Mouse (Mus musculus): ENCODE results near the gene S100a4. TPM values are rescaled to one million over a fixed set of nuclear protein-coding genes. Genes with fewer than 3 reads are reported as not detected.

Gene S100a4
- total and polyA plus RNA-seq, 3 experiments = 1.1 TPM; not detected in 2

GRCm38 (mm10) chr3:90600036-90600435 lies 3.5 kb upstream of the S100a4 start:
- dilution Hi-C loops (cut with MboI; ENCODE audit: extremely low pct_ligation_motif_present, extremely low pct_unique_long_range_greater_than_20kb, low sequenced_read_pairs) (no loop called here), in situ Hi-C loops (cut with MboI; ENCODE audit: low pct_ligation_motif_present, low pct_unique_long_range_greater_than_20kb, low sequenced_read_pairs) (no loop called here)
- H3K27me3 ChIP-seq (replicated peaks) = no peaks in the 10 kb centered on the region
- no peaks in the 10 kb centered on the region for H3K36me3 ChIP-seq (replicated peaks in 1 of 2; ENCODE audit: control insufficient read depth in 1 of 2, insufficient read depth in 1 of 2, low read length in 1 of 2)
- H3K27ac ChIP-seq (ENCODE audit: insufficient read depth, low read depth) = no peak overlapping the region
- no peak overlapping the region for H3K4me3 ChIP-seq (replicated peaks in 1 of 3; ENCODE audit: low read depth in 2 of 3, low read length in 2 of 3, poor library complexity in 1 of 3)
- no peaks in the 10 kb centered on the region for H3K79me2 ChIP-seq (replicated peaks; ENCODE audit: control insufficient read depth, extremely low read depth, insufficient read depth, poor library complexity, severe bottlenecking)
- no peak overlapping the region for H3K4me2 ChIP-seq (ENCODE audit: insufficient read depth, low read depth, poor library complexity, severe bottlenecking)
- H3K9me3 ChIP-seq (replicated peaks; ENCODE audit: low read length) = no peaks in the 10 kb centered on the region
- DNase-seq (ENCODE audit: extremely low read depth) = no peak
- no peak overlapping the region for H3K9ac ChIP-seq (ENCODE audit: insufficient read depth, low read depth)
- TF ChIP-seq TBP (conservative IDR thresholded peaks at IDR 0.05; ENCODE audit: low read depth, low read length) = no peak
- TF ChIP-seq ZC3H11A (IDR thresholded peaks at IDR 0.05; ENCODE audit: low read depth, low read length) = no peak
- TF ChIP-seq CHD1 (IDR thresholded peaks at IDR 0.05; ENCODE audit: low read depth, low read length) = no peak
- TF ChIP-seq TCF12 (IDR thresholded peaks at IDR 0.05; ENCODE audit: low read depth, low read length) = no peak
- TF ChIP-seq RCOR1 (conservative IDR thresholded peaks at IDR 0.05; ENCODE audit: low read depth, low read length) = no peak
- no peak for TF ChIP-seq UBTF (IDR thresholded peaks at IDR 0.05; ENCODE audit: low read depth, low read length)
- no peak for TF ChIP-seq ZMIZ1 (IDR thresholded peaks at IDR 0.05; ENCODE audit: low read depth, low read length)
- no peak for TF ChIP-seq SMC3 (IDR thresholded peaks at IDR 0.05; ENCODE audit: low read depth, low read length)
- no peak for TF ChIP-seq GABPA (IDR thresholded peaks at IDR 0.05; ENCODE audit: insufficient replicate concordance, low read depth, low read length)
- TF ChIP-seq POLR2AphosphoS2 (IDR thresholded peaks at IDR 0.05; ENCODE audit: low read depth, low read length) = no peak
- no peak for TF ChIP-seq JUN (IDR thresholded peaks at IDR 0.05; ENCODE audit: insufficient read depth, low read depth, low read length)
- TF ChIP-seq SIN3A (IDR thresholded peaks at IDR 0.05; ENCODE audit: low read length) = no peak
- no peak for TF ChIP-seq ZKSCAN1 (IDR thresholded peaks at IDR 0.05; ENCODE audit: borderline replicate concordance, low read depth, low read length)
- no peak for TF ChIP-seq POLR2A (IDR thresholded peaks at IDR 0.05; ENCODE audit: low read depth, low read length)
- no peak for TF ChIP-seq MAFK (IDR thresholded peaks at IDR 0.05; ENCODE audit: insufficient replicate concordance, low read length)
- no peak for TF ChIP-seq ELF1 (IDR thresholded peaks at IDR 0.05; ENCODE audit: low read depth, low read length)
- no peak for TF ChIP-seq HCFC1 (IDR thresholded peaks at IDR 0.05; ENCODE audit: low read depth, low read length)
- no peak for TF ChIP-seq EP300 (IDR thresholded peaks at IDR 0.05; ENCODE audit: low read length)
- H3K4me1 ChIP-seq (ENCODE audit: control insufficient read depth in 1 of 2, insufficient read depth in 2 of 2) = peaks cover 6 to 7% of the 10 kb centered on the region in 2 experiments

DNA sequence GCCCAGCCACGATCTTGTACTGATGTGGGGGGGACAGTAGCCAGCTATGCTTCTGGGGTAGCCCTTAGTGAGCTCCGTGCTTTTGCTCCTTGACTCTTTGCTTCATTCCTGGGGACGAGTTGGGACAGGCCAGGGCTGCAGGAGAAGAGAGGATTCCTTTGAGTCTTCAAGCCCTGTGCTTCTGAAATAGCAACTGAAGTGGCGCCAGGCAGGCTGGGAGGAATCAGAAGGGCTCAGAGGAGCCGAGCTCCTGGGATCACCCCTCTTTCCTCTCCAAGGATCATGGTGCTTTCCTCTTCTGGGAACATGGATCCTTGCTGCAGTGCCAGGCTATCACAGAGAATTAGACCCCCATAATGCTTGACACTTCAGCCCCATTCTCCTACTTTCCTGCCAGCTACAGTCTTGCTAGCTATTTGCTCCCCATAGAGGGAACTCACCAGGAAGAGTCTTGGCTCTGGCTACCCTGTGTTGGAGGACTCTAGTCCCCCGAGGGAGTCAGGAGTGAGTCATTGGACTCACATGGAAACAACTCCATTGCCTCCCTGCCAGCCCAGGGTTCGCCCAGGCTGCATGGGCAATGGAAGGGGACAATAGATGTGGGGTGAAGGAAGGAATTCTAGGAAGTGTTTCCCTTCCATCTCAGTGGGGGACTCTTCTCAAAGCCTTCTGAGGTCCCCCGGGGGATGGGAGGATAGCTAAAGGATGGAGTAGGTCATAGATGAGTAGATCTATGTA lies 2.9 kb upstream of the S100a4 start:
- no peaks in the 10 kb centered on the region for H3K27me3 ChIP-seq (replicated peaks)
- dilution Hi-C loops (cut with MboI; ENCODE audit: extremely low pct_ligation_motif_present, extremely low pct_unique_long_range_greater_than_20kb, low sequenced_read_pairs) = no loop called here

More for the DNA sequence above, 2.9 kb upstream of the S100a4 start:
- TF ChIP-seq MAX (IDR thresholded peaks at IDR 0.05; ENCODE audit: low read length) (no peak), ETS1 (conservative IDR thresholded peaks at IDR 0.05; ENCODE audit: low read depth, low read length) (no peak), ZMIZ1 (IDR thresholded peaks at IDR 0.05; ENCODE audit: low read depth, low read length) (no peak), MEF2A (IDR thresholded peaks at IDR 0.05; ENCODE audit: borderline replicate concordance, low read depth, low read length) (no peak), JUND (conservative IDR thresholded peaks at IDR 0.05; ENCODE audit: low read depth, low read length) (no peak), NRF1 (IDR thresholded peaks at IDR 0.05; ENCODE audit: low read depth, low read length) (no peak), UBTF (IDR thresholded peaks at IDR 0.05; ENCODE audit: low read depth, low read length) (no peak), BHLHE40 (IDR thresholded peaks at IDR 0.05; ENCODE audit: low read depth, low read length) (no peak), JUN (IDR thresholded peaks at IDR 0.05; ENCODE audit: insufficient read depth, low read depth, low read length) (no peak), ZKSCAN1 (IDR thresholded peaks at IDR 0.05; ENCODE audit: borderline replicate concordance, low read depth, low read length) (no peak), RCOR1 (conservative IDR thresholded peaks at IDR 0.05; ENCODE audit: low read depth, low read length) (no peak), MAFK (IDR thresholded peaks at IDR 0.05; ENCODE audit: insufficient replicate concordance, low read length) (no peak)
- no peak overlapping the region for H3K4me2 ChIP-seq (ENCODE audit: insufficient read depth, low read depth, poor library complexity, severe bottlenecking)
- no peak overlapping the region for H3K27ac ChIP-seq (ENCODE audit: insufficient read depth, low read depth)
- H3K36me3 ChIP-seq (replicated peaks in 1 of 2; ENCODE audit: control insufficient read depth in 1 of 2, insufficient read depth in 1 of 2, low read length in 1 of 2) = no peaks in the 10 kb centered on the region
- in situ Hi-C loops (cut with MboI; ENCODE audit: low pct_ligation_motif_present, low pct_unique_long_range_greater_than_20kb, low sequenced_read_pairs) = no loop called here
- no peaks in the 10 kb centered on the region for H3K79me2 ChIP-seq (replicated peaks; ENCODE audit: control insufficient read depth, extremely low read depth, insufficient read depth, poor library complexity, severe bottlenecking)
- H3K9me3 ChIP-seq (replicated peaks; ENCODE audit: low read length) = no peaks in the 10 kb centered on the region
- H3K9ac ChIP-seq (ENCODE audit: insufficient read depth, low read depth) = no peak overlapping the region
- no peak overlapping the region for H3K4me3 ChIP-seq (replicated peaks in 1 of 3; ENCODE audit: low read depth in 2 of 3, low read length in 2 of 3, poor library complexity in 1 of 3)
- peaks cover 6 to 7% of the 10 kb centered on the region in 2 experiments for H3K4me1 ChIP-seq (ENCODE audit: control insufficient read depth in 1 of 2, insufficient read depth in 2 of 2)
- DNase-seq (ENCODE audit: extremely low read depth) = no peak

All from CH12.LX (cell line).